Mouse (Mus musculus): ENCODE results near the gene Sept9. TPM values are rescaled to one million over a fixed set of nuclear protein-coding genes. Genes with fewer than 3 reads are reported as not detected.

Sept9 gene
- polyA plus RNA-seq, 1 experiment from 2014 or later: 182 TPM

DNA sequence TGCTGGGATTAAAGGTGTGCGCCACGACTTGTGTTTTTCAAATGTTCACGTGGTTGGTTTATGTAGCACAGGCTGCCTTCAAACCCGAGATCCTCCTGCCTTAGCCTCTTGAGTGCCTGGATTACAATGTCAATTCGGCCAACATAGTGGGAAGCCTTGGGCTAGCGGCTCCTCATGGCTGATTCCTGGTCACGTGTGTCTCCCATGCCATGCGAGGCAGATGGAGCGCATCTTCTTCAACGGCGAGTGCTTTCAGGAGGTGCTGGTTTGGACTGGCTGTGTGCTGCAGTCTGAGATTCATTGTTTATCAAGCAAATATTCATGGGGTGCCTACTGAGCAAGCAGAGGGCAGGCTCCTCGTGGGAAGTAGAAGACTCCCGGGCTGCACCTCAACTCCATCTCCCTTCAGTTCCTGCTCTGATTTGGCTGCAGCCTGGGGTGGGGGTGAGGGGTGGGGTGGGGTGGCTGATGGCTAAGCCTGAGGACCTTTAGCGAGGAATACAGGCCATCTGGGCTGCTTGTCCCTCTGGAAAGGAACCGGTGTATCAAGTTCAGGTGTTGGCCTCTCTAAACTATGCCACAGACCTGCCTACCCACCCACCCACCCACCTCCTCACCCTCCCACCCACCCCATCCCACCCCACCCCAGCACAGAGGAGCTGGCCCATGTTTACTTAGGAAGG, 26.2 kb downstream of the Sept9 start:
- H3K27ac ChIP-seq (replicated peaks; ENCODE audit: low read depth, low read length): no peak overlapping the region

DNA sequence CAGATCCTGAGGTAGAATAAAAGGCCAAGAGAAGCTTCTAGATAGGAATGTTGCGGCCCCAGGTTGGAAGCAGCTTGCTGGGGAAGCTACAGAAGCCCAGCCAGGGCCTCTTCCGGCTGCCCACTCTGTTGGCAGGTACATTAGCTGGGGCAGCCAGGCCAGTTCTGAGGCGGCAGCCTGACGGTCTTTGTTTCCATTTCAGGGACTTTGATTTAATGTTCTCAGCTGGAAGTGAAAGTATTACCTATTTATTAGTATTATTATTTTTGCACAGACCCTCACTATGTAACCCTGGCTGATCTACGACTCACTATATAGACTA, 26.7 kb downstream of the Sept9 start:
- no peak overlapping the region for H3K9ac ChIP-seq (replicated peaks; ENCODE audit: low read length)
- H3K4me2 ChIP-seq (ENCODE audit: low read depth, low read length): no peak overlapping the region
- H3K4me3 ChIP-seq (ENCODE audit: low read depth, low read length): no peak overlapping the region
- no peaks in the 10 kb centered on the region for H3K4me1 ChIP-seq (ENCODE audit: control insufficient read depth, insufficient read depth, low read length)
- no peak overlapping the region for H3K27ac ChIP-seq (replicated peaks; ENCODE audit: low read depth, low read length)
- WGBS: 93% methylated on average over 5 of the region's 5 CpGs
- no peaks in the 10 kb centered on the region for H3K36me3 ChIP-seq (replicated peaks; ENCODE audit: control insufficient read depth, insufficient read depth, low read depth, low read length)
- ATAC-seq (replicated peaks; ENCODE audit: insufficient number of reproducible peaks, low FRiP score, low TSS enrichment, low read depth) (no peak), DNase-seq (ENCODE audit: low spot score) (no peak)
- H3K9me3 ChIP-seq (replicated peaks; ENCODE audit: control insufficient read depth, low read length): no peaks in the 10 kb centered on the region
- H3K27me3 ChIP-seq (ENCODE audit: control insufficient read depth, insufficient read depth, low read length): no peaks in the 10 kb centered on the region

More for the DNA sequence above, 26.2 kb downstream of the Sept9 start:
- Histone ChIP-seq H3K4me2 (ENCODE audit: low read depth, low read length) (no peak overlapping the region), H3K9ac (replicated peaks; ENCODE audit: low read length) (no peak overlapping the region), H3K27me3 (ENCODE audit: control insufficient read depth, insufficient read depth, low read length) (no peaks in the 10 kb centered on the region), H3K4me3 (ENCODE audit: low read depth, low read length) (no peak overlapping the region), H3K36me3 (replicated peaks; ENCODE audit: control insufficient read depth, insufficient read depth, low read depth, low read length) (no peaks in the 10 kb centered on the region), H3K4me1 (ENCODE audit: control insufficient read depth, insufficient read depth, low read length) (no peaks in the 10 kb centered on the region), H3K9me3 (replicated peaks; ENCODE audit: control insufficient read depth, low read length) (no peaks in the 10 kb centered on the region)
- 86% methylated on average over 15 of the region's 15 CpGs for WGBS
- ATAC-seq (replicated peaks; ENCODE audit: insufficient number of reproducible peaks, low FRiP score, low TSS enrichment, low read depth): no peak
- DNase-seq (ENCODE audit: low spot score): no peak

- Histone ChIP-seq H3K4me1 (ENCODE audit: control insufficient read depth, insufficient read depth, low read length) (peaks cover 4% of the 10 kb centered on the region; the same call in 1 of the 2 replicates), H3K27me3 (ENCODE audit: control insufficient read depth, insufficient read depth, low read length) (no peaks in the 10 kb centered on the region), H3K27ac (replicated peaks; ENCODE audit: low read depth, low read length) (no peak overlapping the region), H3K9me3 (replicated peaks; ENCODE audit: control insufficient read depth, low read length) (no peaks in the 10 kb centered on the region), H3K4me3 (ENCODE audit: low read depth, low read length) (no peak overlapping the region), H3K36me3 (replicated peaks; ENCODE audit: control insufficient read depth, insufficient read depth, low read depth, low read length) (no peaks in the 10 kb centered on the region), H3K4me2 (ENCODE audit: low read depth, low read length) (no peak overlapping the region), H3K9ac (replicated peaks; ENCODE audit: low read length) (no peak overlapping the region)
- no peak for ATAC-seq (replicated peaks; ENCODE audit: insufficient number of reproducible peaks, low FRiP score, low TSS enrichment, low read depth)
- WGBS: 64% methylated on average over 10 of the region's 10 CpGs
- DNase-seq (ENCODE audit: low spot score): no peak
Observed at GRCm38 (mm10) chr11:117228139-117228538, 28.7 kb downstream of the Sept9 start.

DNA sequence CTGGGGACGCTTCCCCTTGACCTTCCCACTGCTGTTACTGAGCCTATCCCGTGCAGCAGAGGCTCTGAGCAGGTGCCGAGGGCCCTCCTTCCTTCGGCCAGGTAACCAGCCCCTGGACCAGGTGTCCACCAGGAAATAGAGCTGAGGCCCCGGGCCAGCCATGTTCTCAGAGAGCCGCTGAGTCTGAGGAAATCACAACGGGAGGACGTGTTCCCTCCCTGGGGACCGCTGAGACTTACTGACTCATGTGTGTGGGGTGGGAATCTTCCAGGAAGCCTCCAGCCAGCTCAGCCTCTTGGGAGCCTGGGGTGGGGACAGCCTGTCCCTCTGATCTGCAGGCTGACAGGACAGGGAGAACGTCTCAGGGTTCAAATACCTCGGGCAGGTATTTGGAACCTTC, 32.1 kb downstream of the Sept9 start:
- 53% methylated on average over 11 of the region's 11 CpGs for WGBS
- Histone ChIP-seq H3K4me2 (ENCODE audit: low read depth, low read length) (peak overlapping the region; percentile 57), H3K9ac (replicated peaks; ENCODE audit: low read length) (no peak overlapping the region; the same call in 1 of the 2 replicates), H3K27ac (replicated peaks; ENCODE audit: low read depth, low read length) (peak overlapping the region; percentile 52; the same call in 1 of the 2 replicates), H3K36me3 (replicated peaks; ENCODE audit: control insufficient read depth, insufficient read depth, low read depth, low read length) (no peaks in the 10 kb centered on the region), H3K4me1 (ENCODE audit: control insufficient read depth, insufficient read depth, low read length) (peaks cover 19% of the 10 kb centered on the region), H3K9me3 (replicated peaks; ENCODE audit: control insufficient read depth, low read length) (no peaks in the 10 kb centered on the region), H3K27me3 (ENCODE audit: control insufficient read depth, insufficient read depth, low read length) (no peaks in the 10 kb centered on the region), H3K4me3 (ENCODE audit: low read depth, low read length) (no peak overlapping the region)
- no peak for ATAC-seq (replicated peaks; ENCODE audit: insufficient number of reproducible peaks, low FRiP score, low TSS enrichment, low read depth)
- DNase-seq (ENCODE audit: low spot score): no peak

DNA sequence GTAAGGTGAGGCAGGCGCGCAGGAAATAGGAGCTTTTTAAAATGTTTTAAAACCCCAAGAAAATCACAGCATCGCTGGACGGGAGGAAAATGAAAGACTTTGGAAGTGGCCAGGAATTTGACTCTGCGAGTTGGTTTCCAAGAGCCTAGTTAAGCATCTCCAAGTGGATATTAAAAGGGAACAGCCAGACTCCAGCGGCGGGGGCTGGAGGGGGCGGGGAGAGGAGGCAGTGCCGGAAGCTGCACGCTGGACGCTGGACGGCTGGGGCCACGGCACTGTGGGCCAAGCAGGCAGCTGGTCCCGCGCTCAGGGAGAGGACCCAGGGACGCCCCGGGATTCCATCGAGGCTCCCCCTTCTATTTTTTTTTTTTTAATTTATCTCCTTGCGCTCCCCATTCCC, 32.6 kb downstream of the Sept9 start:
- Histone ChIP-seq H3K36me3 (replicated peaks; ENCODE audit: control insufficient read depth, insufficient read depth, low read depth, low read length) (no peaks in the 10 kb centered on the region), H3K4me3 (ENCODE audit: low read depth, low read length) (peak overlapping the region; percentile 32), H3K4me2 (ENCODE audit: low read depth, low read length) (peak overlapping the region; percentile 57), H3K9me3 (replicated peaks; ENCODE audit: control insufficient read depth, low read length) (no peaks in the 10 kb centered on the region), H3K27ac (replicated peaks; ENCODE audit: low read depth, low read length) (peak overlapping the region; percentile 52), H3K4me1 (ENCODE audit: control insufficient read depth, insufficient read depth, low read length) (peaks cover 19% of the 10 kb centered on the region), H3K27me3 (ENCODE audit: control insufficient read depth, insufficient read depth, low read length) (no peaks in the 10 kb centered on the region), H3K9ac (replicated peaks; ENCODE audit: low read length) (peak overlapping the region; percentile 54)
- DNase-seq (ENCODE audit: low spot score): peak; percentile 69
- WGBS: 20% methylated on average over 19 of the region's 19 CpGs
- no peak for ATAC-seq (replicated peaks; ENCODE audit: insufficient number of reproducible peaks, low FRiP score, low TSS enrichment, low read depth)

DNA sequence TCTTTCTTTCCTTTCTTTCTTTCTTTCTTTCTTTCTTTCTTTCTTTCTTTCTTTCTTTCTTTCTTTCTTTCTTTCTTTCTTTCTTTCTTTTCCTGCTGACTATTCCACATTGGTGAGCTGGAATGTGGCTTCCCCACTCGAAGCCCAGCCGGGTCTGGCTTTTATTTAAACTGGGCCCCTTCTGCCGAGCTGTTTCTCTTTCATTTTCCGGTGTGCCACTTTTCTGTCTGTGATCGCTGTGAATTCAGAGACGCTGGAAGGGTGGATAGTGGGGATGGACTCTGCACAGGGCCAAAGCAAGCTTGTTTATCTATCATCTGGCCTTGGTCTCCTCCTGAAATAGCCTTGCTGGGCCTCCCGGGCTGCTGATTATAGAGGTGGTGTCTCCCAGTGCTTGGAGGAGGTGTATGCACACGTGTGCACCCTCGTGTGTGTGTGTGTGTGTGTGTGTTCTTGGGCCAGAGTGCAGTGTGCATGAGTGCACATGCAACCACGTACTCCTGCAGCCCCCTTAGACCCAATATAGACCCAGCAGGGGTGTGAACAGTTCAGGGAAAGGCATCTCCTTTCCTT, 33.5 kb downstream of the Sept9 start:
- 30% methylated on average over 10 of the region's 10 CpGs for WGBS
- peaks cover 19% of the 10 kb centered on the region for H3K4me1 ChIP-seq (ENCODE audit: control insufficient read depth, insufficient read depth, low read length)
- H3K27ac ChIP-seq (replicated peaks; ENCODE audit: low read depth, low read length): peak overlapping the region; percentile 67
- peak overlapping the region; percentile 27 for H3K4me3 ChIP-seq (ENCODE audit: low read depth, low read length)
- ATAC-seq (replicated peaks; ENCODE audit: insufficient number of reproducible peaks, low FRiP score, low TSS enrichment, low read depth): no peak
- H3K36me3 ChIP-seq (replicated peaks; ENCODE audit: control insufficient read depth, insufficient read depth, low read depth, low read length): no peaks in the 10 kb centered on the region
- no peaks in the 10 kb centered on the region for H3K9me3 ChIP-seq (replicated peaks; ENCODE audit: control insufficient read depth, low read length)
- peak; percentile 57 for DNase-seq (ENCODE audit: low spot score)
- no peaks in the 10 kb centered on the region for H3K27me3 ChIP-seq (ENCODE audit: control insufficient read depth, insufficient read depth, low read length)
- H3K9ac ChIP-seq (replicated peaks; ENCODE audit: low read length): peak overlapping the region; percentile 39
- peak overlapping the region; percentile 51 for H3K4me2 ChIP-seq (ENCODE audit: low read depth, low read length)

- Histone ChIP-seq H3K4me2 (ENCODE audit: low read depth, low read length) (peak overlapping the region; percentile 51), H3K27me3 (ENCODE audit: control insufficient read depth, insufficient read depth, low read length) (no peaks in the 10 kb centered on the region), H3K4me1 (ENCODE audit: control insufficient read depth, insufficient read depth, low read length) (peaks cover 19% of the 10 kb centered on the region), H3K27ac (replicated peaks; ENCODE audit: low read depth, low read length) (no peak overlapping the region), H3K36me3 (replicated peaks; ENCODE audit: control insufficient read depth, insufficient read depth, low read depth, low read length) (no peaks in the 10 kb centered on the region), H3K9me3 (replicated peaks; ENCODE audit: control insufficient read depth, low read length) (no peaks in the 10 kb centered on the region), H3K4me3 (ENCODE audit: low read depth, low read length) (no peak overlapping the region), H3K9ac (replicated peaks; ENCODE audit: low read length) (no peak overlapping the region)
- DNase-seq (ENCODE audit: low spot score) (no peak), ATAC-seq (replicated peaks; ENCODE audit: insufficient number of reproducible peaks, low FRiP score, low TSS enrichment, low read depth) (no peak)
- 51% methylated on average over 8 of the region's 8 CpGs for WGBS
Observed at GRCm38 (mm10) chr11:117233818-117234217, 34.4 kb downstream of the Sept9 start.

GRCm38 (mm10) chr11:117235086-117235897, 35.8 kb downstream of the Sept9 start:
- Histone ChIP-seq H3K9ac (replicated peaks; ENCODE audit: low read length) (no peak overlapping the region), H3K9me3 (replicated peaks; ENCODE audit: control insufficient read depth, low read length) (no peaks in the 10 kb centered on the region), H3K27ac (replicated peaks; ENCODE audit: low read depth, low read length) (no peak overlapping the region), H3K4me1 (ENCODE audit: control insufficient read depth, insufficient read depth, low read length) (peaks cover 19% of the 10 kb centered on the region), H3K4me3 (ENCODE audit: low read depth, low read length) (no peak overlapping the region), H3K27me3 (ENCODE audit: control insufficient read depth, insufficient read depth, low read length) (no peaks in the 10 kb centered on the region), H3K4me2 (ENCODE audit: low read depth, low read length) (no peak overlapping the region), H3K36me3 (replicated peaks; ENCODE audit: control insufficient read depth, insufficient read depth, low read depth, low read length) (no peaks in the 10 kb centered on the region)
- 45% methylated on average over 12 of the region's 12 CpGs for WGBS
- ATAC-seq (replicated peaks; ENCODE audit: insufficient number of reproducible peaks, low FRiP score, low TSS enrichment, low read depth) (no peak), DNase-seq (ENCODE audit: low spot score) (no peak)

All from embryonic facial prominence, embryonic 11.5 days (tissue).